Mouse (Mus musculus) MEL (cell line): ENCODE results near the gene Dennd4a. TPM values are rescaled to one million over a fixed set of nuclear protein-coding genes. Genes with fewer than 3 reads are reported as not detected.

Source experiments
- DNase-seq: peaks from one replicate; pipeline ENCODE4 v3.0.0; 2011; ENCODE audit warnings: low read depth, low spot score
- H3K27ac ChIP-seq: 2 replicates; pipeline ENCODE4 v1.5.1; 2012; ENCODE audit warnings: low read depth, mild to moderate bottlenecking, control low read depth, low read length, moderate library complexity; ENCODE audit not compliant: control insufficient read depth
- H3K27me3 ChIP-seq, 2 experiments: fragments of 150-350 bp in 1 of 2; sonication (generic) in 1 of 2; 2 replicates each; pipeline ENCODE4 v1.6.1; 2012; ENCODE audit warnings: low read length in 2 of 2, mild to moderate bottlenecking in 2 of 2, improper control_type of control experiment in 1 of 2, moderate library complexity in 1 of 2; ENCODE audit not compliant: insufficient read depth in 2 of 2, control insufficient read depth in 1 of 2
- H3K36me3 ChIP-seq, 2 experiments: 2 replicates each; pipeline ENCODE4 v1.6.1; 2012 to 2014; ENCODE audit warnings: low read length in 2 of 2, improper control_type of control experiment in 1 of 2, inconsistent platforms in 1 of 2, mild to moderate bottlenecking in 1 of 2; ENCODE audit not compliant: insufficient read depth in 2 of 2, control insufficient read depth in 1 of 2
- H3K4me1 ChIP-seq, 2 experiments: fragments of 150-350 bp in 1 of 2; sonication (generic) in 1 of 2; 2 replicates each; pipeline ENCODE4 v1.6.1; 2012; ENCODE audit warnings: low read length in 2 of 2, improper control_type of control experiment in 1 of 2, mild to moderate bottlenecking in 1 of 2; ENCODE audit not compliant: insufficient read depth in 2 of 2, control insufficient read depth in 1 of 2
- H3K4me3 ChIP-seq, 2 experiments: fragments of 150-350 bp in 1 of 2; sonication (generic) in 1 of 2; 2 replicates each; pipeline ENCODE4 v1.5.1; 2012; ENCODE audit warnings: low read depth in 2 of 2, low read length in 2 of 2, mild to moderate bottlenecking in 2 of 2, moderate library complexity in 2 of 2, control low read depth in 1 of 2, improper control_type of control experiment in 1 of 2; ENCODE audit not compliant: control insufficient read depth in 1 of 2, insufficient read depth in 1 of 2
- H3K79me2 ChIP-seq: 2 replicates; pipeline ENCODE4 v1.6.1; 2012; ENCODE audit warnings: mild to moderate bottlenecking, low read length, moderate library complexity; ENCODE audit not compliant: control insufficient read depth, poor library complexity, insufficient read depth
- H3K9ac ChIP-seq: 2 replicates; pipeline ENCODE4 v1.6.1; 2012; ENCODE audit warnings: low read depth, mild to moderate bottlenecking, control low read depth, low read length, moderate library complexity; ENCODE audit not compliant: control insufficient read depth, poor library complexity, severe bottlenecking
- H3K9me3 ChIP-seq: fragments of 150-350 bp; sonication (generic); replicated peaks from 2 replicates; pipeline ENCODE4 v1.6.1; 2012; ENCODE audit warnings: mild to moderate bottlenecking, low read length, improper control_type of control experiment, moderate library complexity; ENCODE audit not compliant: insufficient read depth
- BHLHE40 ChIP-seq: IDR thresholded peaks from 2 replicates; pipeline ENCODE4 v1.6.1; 2012; ENCODE audit warnings: low read depth, mild to moderate bottlenecking, inconsistent platforms, low read length, improper control_type of control experiment, borderline replicate concordance
- CHD1 ChIP-seq: IDR thresholded peaks from 2 replicates; pipeline ENCODE4 v1.6.1; 2012; ENCODE audit warnings: low read depth, mild to moderate bottlenecking, inconsistent platforms, low read length, improper control_type of control experiment
- CHD2 ChIP-seq: IDR thresholded peaks from 2 replicates; pipeline ENCODE4 v1.6.1; 2011; ENCODE audit warnings: low read length, improper control_type of control experiment
- CTCF ChIP-seq, 3 experiments: IDR thresholded peaks in 2 of 3; conservative IDR thresholded peaks in 1 of 3; 2 replicates each; pipeline ENCODE4 v1.5.1; 2011 to 2012; ENCODE audit warnings: low read length in 3 of 3, low read depth in 2 of 3, mild to moderate bottlenecking in 2 of 3, improper control_type of control experiment in 1 of 3, inconsistent platforms in 1 of 3, mixed read lengths in 1 of 3, moderate library complexity in 1 of 3; ENCODE audit not compliant: control insufficient read depth in 1 of 3, insufficient read depth in 1 of 3, poor library complexity in 1 of 3, severe bottlenecking in 1 of 3
- E2F4 ChIP-seq: IDR thresholded peaks from 2 replicates; pipeline ENCODE4 v1.6.1; 2011; ENCODE audit warnings: low read depth, low read length, improper control_type of control experiment, borderline replicate concordance
- ELF1 ChIP-seq: IDR thresholded peaks from 2 replicates; pipeline ENCODE4 v1.6.1; 2014; ENCODE audit warnings: low read depth, mild to moderate bottlenecking, inconsistent platforms, low read length, improper control_type of control experiment, moderate library complexity
- EP300 ChIP-seq, 2 experiments: IDR thresholded peaks; 2 replicates each; pipeline ENCODE4 v1.6.1; 2011; ENCODE audit warnings: improper control_type of control experiment in 2 of 2, low read length in 2 of 2, low read depth in 1 of 2, mild to moderate bottlenecking in 1 of 2
- ETS1 ChIP-seq: IDR thresholded peaks from 2 replicates; pipeline ENCODE4 v1.6.1; 2012; ENCODE audit warnings: low read depth, mild to moderate bottlenecking, inconsistent platforms, low read length, improper control_type of control experiment, moderate library complexity
- GABPA ChIP-seq: IDR thresholded peaks from 2 replicates; pipeline ENCODE4 v1.6.1; 2012; ENCODE audit warnings: low read depth, mild to moderate bottlenecking, inconsistent platforms, low read length, improper control_type of control experiment, moderate library complexity
- GATA1 ChIP-seq: IDR thresholded peaks from 2 replicates; pipeline ENCODE4 v1.6.1; 2011; ENCODE audit warnings: low read depth, low read length, improper control_type of control experiment
- JUND ChIP-seq: IDR thresholded peaks from 2 replicates; pipeline ENCODE4 v1.6.1; 2011; ENCODE audit warnings: low read depth, mild to moderate bottlenecking, improper control_type of control experiment, low read length
- KAT2A ChIP-seq: conservative IDR thresholded peaks from 2 replicates; pipeline ENCODE4 v1.6.1; 2012; ENCODE audit warnings: low read depth, low read length, improper control_type of control experiment, inconsistent platforms
- MAFK ChIP-seq: IDR thresholded peaks from 2 replicates; pipeline ENCODE4 v1.6.1; 2011; ENCODE audit warnings: low read depth, mild to moderate bottlenecking, low read length, improper control_type of control experiment, borderline replicate concordance
- MAX ChIP-seq: IDR thresholded peaks from 2 replicates; pipeline ENCODE4 v1.6.1; 2011; ENCODE audit warnings: low read length, improper control_type of control experiment
- MAZ ChIP-seq: IDR thresholded peaks from 2 replicates; pipeline ENCODE4 v1.6.1; 2012; ENCODE audit warnings: low read depth, mild to moderate bottlenecking, inconsistent platforms, low read length, improper control_type of control experiment
- MEF2A ChIP-seq: IDR thresholded peaks from 2 replicates; pipeline ENCODE4 v1.6.1; 2014; ENCODE audit warnings: low read depth, mild to moderate bottlenecking, inconsistent platforms, low read length, improper control_type of control experiment; ENCODE audit not compliant: poor library complexity, insufficient replicate concordance, severe bottlenecking; ENCODE audit errors: extremely low read depth
- MXI1 ChIP-seq: IDR thresholded peaks from 2 replicates; pipeline ENCODE4 v1.6.1; 2011; ENCODE audit warnings: mild to moderate bottlenecking, low read depth, low read length, improper control_type of control experiment
- MYB ChIP-seq: IDR thresholded peaks from 2 replicates; pipeline ENCODE4 v1.6.1; 2011; ENCODE audit warnings: mild to moderate bottlenecking, low read depth, low read length, improper control_type of control experiment
- MYC ChIP-seq: IDR thresholded peaks from 2 replicates; pipeline ENCODE4 v1.6.1; 2011; ENCODE audit warnings: low read depth, mild to moderate bottlenecking, low read length, improper control_type of control experiment, moderate library complexity
- NELFE ChIP-seq: IDR thresholded peaks from 2 replicates; pipeline ENCODE4 v1.6.1; 2011; ENCODE audit warnings: low read depth, low read length, improper control_type of control experiment
- NRF1 ChIP-seq: IDR thresholded peaks from 2 replicates; pipeline ENCODE4 v1.6.1; 2014; ENCODE audit warnings: low read depth, mild to moderate bottlenecking, inconsistent platforms, low read length, improper control_type of control experiment, moderate library complexity; ENCODE audit not compliant: poor library complexity, insufficient read depth, severe bottlenecking
- POLR2AphosphoS2 ChIP-seq: IDR thresholded peaks from 2 replicates; pipeline ENCODE4 v1.6.1; 2011; ENCODE audit warnings: low read length, improper control_type of control experiment
- RAD21 ChIP-seq: IDR thresholded peaks from 2 replicates; pipeline ENCODE4 v1.6.1; 2011; ENCODE audit warnings: mild to moderate bottlenecking, low read depth, low read length, improper control_type of control experiment
- RCOR1 ChIP-seq: IDR thresholded peaks from 2 replicates; pipeline ENCODE4 v1.6.1; 2012; ENCODE audit warnings: low read depth, mild to moderate bottlenecking, inconsistent platforms, low read length, improper control_type of control experiment
- SIN3A ChIP-seq: IDR thresholded peaks from 2 replicates; pipeline ENCODE4 v1.6.1; 2012; ENCODE audit warnings: low read length, improper control_type of control experiment, inconsistent platforms
- TAL1 ChIP-seq: IDR thresholded peaks from 2 replicates; pipeline ENCODE4 v1.6.1; 2012; ENCODE audit warnings: mild to moderate bottlenecking, inconsistent platforms, low read length, moderate library complexity, mixed read lengths
- TCF12 ChIP-seq: IDR thresholded peaks from 2 replicates; pipeline ENCODE4 v1.6.1; 2014; ENCODE audit warnings: low read depth, mild to moderate bottlenecking, inconsistent platforms, low read length, improper control_type of control experiment, moderate library complexity
- UBTF ChIP-seq: IDR thresholded peaks from 2 replicates; pipeline ENCODE4 v1.6.1; 2012; ENCODE audit warnings: low read depth, mild to moderate bottlenecking, inconsistent platforms, low read length, improper control_type of control experiment, moderate library complexity, borderline replicate concordance; ENCODE audit not compliant: insufficient read depth
- USF1 ChIP-seq: IDR thresholded peaks from 2 replicates; pipeline ENCODE4 v1.6.1; 2014; ENCODE audit warnings: low read depth, mild to moderate bottlenecking, inconsistent platforms, low read length, improper control_type of control experiment, moderate library complexity
- ZC3H11A ChIP-seq: IDR thresholded peaks from 2 replicates; pipeline ENCODE4 v1.6.1; 2012; ENCODE audit warnings: low read depth, mild to moderate bottlenecking, inconsistent platforms, low read length, improper control_type of control experiment
- ZKSCAN1 ChIP-seq: IDR thresholded peaks from 2 replicates; pipeline ENCODE4 v1.6.1; 2012; ENCODE audit warnings: low read depth, mild to moderate bottlenecking, inconsistent platforms, low read length, improper control_type of control experiment, moderate library complexity
- ZMIZ1 ChIP-seq: IDR thresholded peaks from 2 replicates; pipeline ENCODE4 v1.6.1; 2012; ENCODE audit warnings: low read depth, mild to moderate bottlenecking, inconsistent platforms, low read length, improper control_type of control experiment, moderate library complexity
- polyA plus RNA-seq, 2 experiments: library from polyadenylated mRNA; stranded (reverse) in 1 of 2; unstranded in 1 of 2; fragments of >175 nt in 1 of 2; fragments of >200 nt in 1 of 2; gene quantifications; 2 replicates each; pipeline versions ENCODE4 v1.2.1 to v1.2.4; 2012; ENCODE audit warnings: low replicate concordance in 2 of 2, low read depth in 1 of 2; ENCODE audit not compliant: insufficient read length in 2 of 2, insufficient read depth in 1 of 2, missing spikeins in 1 of 2
- total RNA-seq: library from RNA; depleted of rRNA; stranded (reverse); fragments of 300-350 nt; gene quantifications from 2 replicates; pipeline ENCODE4 v1.2.3, GENCODE M21; 2012

Dennd4a gene
- total and polyA plus RNA-seq, 3 experiments, result 7.7 to 74.8 (median 24.9) TPM

GRCm38 (mm10) chr9:64831760-64832159 is 20.6 kb downstream of the Dennd4a start:
- no peak for TF ChIP-seq MYC
- TF ChIP-seq, all 39 proteins: peak for 0
- no peak overlapping the region for H3K4me3 ChIP-seq
- peaks cover 37 to 39% of the 10 kb centered on the region in 2 experiments for H3K4me1 ChIP-seq
- peaks cover 16% of the 10 kb centered on the region for H3K79me2 ChIP-seq
- DNase-seq, result no peak
- H3K9ac ChIP-seq, result peak overlapping the region; percentile 72; the same call in 1 of the 2 replicates
- no peaks in the 10 kb centered on the region for H3K9me3 ChIP-seq
- peak overlapping the region; percentile 88 for H3K27ac ChIP-seq
- H3K27me3 ChIP-seq, result no peaks in the 10 kb centered on the region
- peaks cover 13 to 67% of the 10 kb centered on the region in 2 experiments for H3K36me3 ChIP-seq

GRCm38 (mm10) chr9:64834418-64834817 is 23.3 kb downstream of the Dennd4a start:
- Histone ChIP-seq H3K9me3 (no peaks in the 10 kb centered on the region), H3K27ac (peak overlapping the region; percentile 37), H3K36me3 (peaks cover 18 to 47% of the 10 kb centered on the region in 2 experiments), H3K4me1 (peaks cover 25 to 27% of the 10 kb centered on the region in 2 experiments), H3K4me3 (no peak overlapping the region), H3K9ac (no peak overlapping the region), H3K79me2 (peaks cover 9% of the 10 kb centered on the region), H3K27me3 (no peaks in the 10 kb centered on the region)
- DNase-seq, result peak; percentile 53
- TF ChIP-seq E2F4 (no peak), GATA1 (peak; percentile 60), ZKSCAN1 (no peak), CHD2 (no peak), BHLHE40 (no peak), ZMIZ1 (no peak), JUND (no peak), ZC3H11A (no peak), SIN3A (no peak; the same call in 1 of the 2 replicates), MAFK (no peak), ELF1 (no peak), MAX (no peak), RAD21 (no peak), CTCF (IDR thresholded peaks at IDR 0.05 in 2 of 3, conservative IDR thresholded peaks at IDR 0.05 in 1 of 3; ENCODE audit: control insufficient read depth in 1 of 3, insufficient read depth in 1 of 3, low read depth in 2 of 3, low read length in 3 of 3, poor library complexity in 1 of 3, severe bottlenecking in 1 of 3) (no peak), MEF2A (no peak), CHD1 (no peak), UBTF (no peak), MYC (no peak), GABPA (no peak), MXI1 (no peak), NELFE (no peak), EP300 (IDR thresholded peaks at IDR 0.05; ENCODE audit: low read depth in 1 of 2, low read length in 2 of 2) (peak in 1 of 2 experiments; percentile 65; a peak in 2 of 4 replicates), TAL1 (peak; percentile 69), USF1 (no peak), ETS1 (0 out of 2 replicates have a peak, but pooled peaks have one; percentile 20), KAT2A (no peak), RCOR1 (no peak), MYB (no peak), POLR2AphosphoS2 (no peak), TCF12 (peak; percentile 80), MAZ (no peak), NRF1 (no peak)
